Mouse (Mus musculus) retina, embryonic 14.5 days (tissue): ENCODE measurements around the gene Ipcef1.
"Not testable (repeated sequence)": the region's sequence is repeated elsewhere in the genome, so short reads cannot be mapped to it uniquely, and the experiment has no call there.

ENCODE experiments used
- DNase-seq: peaks from one replicate; pipeline ENCODE4 v3.0.0-alpha.2; 2015; ENCODE audit warnings: low spot score

The Ipcef1 gene

DNA sequence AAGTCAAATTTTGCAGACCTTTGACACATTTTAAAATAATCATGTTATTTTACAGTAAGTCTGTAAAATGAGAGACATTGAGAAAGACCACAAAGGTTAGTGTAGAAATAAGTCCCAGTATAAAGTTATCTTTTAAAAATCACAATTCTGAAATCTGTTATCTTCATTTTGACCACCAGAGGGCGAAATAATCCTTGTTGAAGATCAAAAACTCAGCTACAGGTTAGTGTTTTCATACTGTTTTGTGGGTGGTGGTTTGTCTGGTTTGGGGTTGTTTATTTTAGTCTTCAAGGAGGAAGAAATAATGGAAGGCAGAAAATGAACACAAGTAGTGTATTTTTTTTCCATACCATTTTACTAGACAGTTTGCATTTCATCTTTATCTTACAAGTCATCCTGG lies 166.8 kb downstream of the Ipcef1 start:
- DNase-seq, result peak; percentile 77

DNA sequence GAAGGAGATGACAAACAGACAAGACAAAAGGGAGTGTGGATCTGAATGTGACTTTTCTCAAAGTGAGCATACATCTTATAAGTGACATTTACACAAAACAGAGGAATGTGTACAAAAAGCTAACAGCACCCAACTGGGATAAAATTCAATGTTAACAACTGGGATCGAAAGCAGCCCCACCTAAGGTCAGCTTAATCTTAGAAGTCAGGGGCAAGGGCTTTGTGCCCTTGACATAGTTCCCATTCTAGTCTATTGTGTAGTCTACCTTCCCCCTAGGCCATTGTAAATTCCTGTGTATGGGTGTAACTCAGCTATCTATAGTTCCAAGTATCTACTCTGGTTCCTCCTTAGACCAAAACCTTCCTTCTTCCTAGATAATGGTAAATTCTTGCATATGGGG lies 170.2 kb downstream of the Ipcef1 start:
- DNase-seq, result not testable (repeated sequence)

DNA sequence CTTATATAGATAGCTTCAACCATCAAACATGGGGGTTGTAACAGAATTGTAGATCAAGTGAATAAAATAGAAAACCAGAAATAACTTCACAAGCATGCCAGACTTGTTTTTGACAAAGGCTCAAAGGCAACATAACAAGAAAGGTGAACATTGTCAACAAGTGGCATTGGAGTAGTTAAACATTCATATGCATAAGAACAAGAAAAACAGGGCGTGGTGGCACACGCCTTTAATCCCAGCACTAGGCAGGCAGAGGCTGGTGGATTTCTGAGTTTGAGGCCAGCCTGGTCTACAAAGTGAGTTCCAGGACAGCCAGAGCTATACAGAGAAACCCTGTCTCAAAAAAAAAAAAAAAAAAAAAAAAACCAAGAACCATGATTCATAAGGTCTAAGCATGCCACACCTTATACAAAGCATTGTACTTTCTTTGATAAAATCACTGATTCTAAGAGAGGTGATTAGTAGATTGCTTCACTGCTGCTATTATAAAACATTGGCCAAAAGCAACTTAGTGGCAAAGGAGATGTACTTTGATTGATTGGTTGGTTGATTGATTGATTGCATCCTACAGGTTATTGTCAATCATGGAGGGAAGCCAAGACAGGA lies 173.9 kb downstream of the Ipcef1 start:
- DNase-seq, result no peak

GRCm38 (mm10) chr10:6873917-6874316 lies 178.4 kb downstream of the Ipcef1 start:
- no peak for DNase-seq

GRCm38 (mm10) chr10:6871418-6872072 lies 180.7 kb downstream of the Ipcef1 start:
- DNase-seq, result no peak

DNA sequence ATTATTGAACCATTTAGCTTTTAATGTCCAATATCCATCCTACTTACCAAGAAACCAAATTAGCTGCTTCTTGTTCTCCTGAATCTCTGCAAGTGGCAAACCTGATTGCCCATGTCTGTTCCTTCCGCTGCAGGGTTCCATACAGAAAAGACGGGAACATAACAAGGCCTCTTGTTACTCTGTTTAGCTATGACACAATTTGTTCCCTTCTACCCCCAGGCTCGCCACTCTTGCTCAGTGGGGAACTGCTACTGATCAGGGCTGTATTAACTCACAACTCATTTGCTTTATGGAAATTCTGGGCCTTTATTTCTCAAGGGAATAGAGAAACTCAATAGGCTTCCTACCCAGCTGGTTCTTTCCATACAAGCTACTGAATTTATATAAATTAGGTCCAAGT lies 196.5 kb downstream of the Ipcef1 start:
- DNase-seq, result no peak

DNA sequence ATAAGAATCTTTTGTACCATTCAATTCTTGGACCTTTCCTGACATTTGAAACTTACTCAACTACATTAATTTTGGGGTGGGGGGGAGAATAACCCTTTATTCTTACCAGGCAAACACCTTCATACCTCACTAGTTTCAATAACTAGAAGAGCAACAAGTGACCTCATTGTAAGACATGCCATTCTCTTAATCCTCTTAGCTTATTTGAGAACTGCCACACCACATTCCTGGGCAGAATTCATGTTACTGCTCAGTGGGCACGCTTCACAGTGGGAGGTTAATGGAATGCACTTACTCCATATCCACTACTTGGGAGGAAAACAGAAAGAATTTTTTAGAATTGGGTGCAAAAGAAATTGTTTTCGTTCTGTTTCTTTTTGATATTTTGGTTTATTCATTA lies 203.4 kb downstream of the Ipcef1 start:
- peak; percentile 22 for DNase-seq

DNA sequence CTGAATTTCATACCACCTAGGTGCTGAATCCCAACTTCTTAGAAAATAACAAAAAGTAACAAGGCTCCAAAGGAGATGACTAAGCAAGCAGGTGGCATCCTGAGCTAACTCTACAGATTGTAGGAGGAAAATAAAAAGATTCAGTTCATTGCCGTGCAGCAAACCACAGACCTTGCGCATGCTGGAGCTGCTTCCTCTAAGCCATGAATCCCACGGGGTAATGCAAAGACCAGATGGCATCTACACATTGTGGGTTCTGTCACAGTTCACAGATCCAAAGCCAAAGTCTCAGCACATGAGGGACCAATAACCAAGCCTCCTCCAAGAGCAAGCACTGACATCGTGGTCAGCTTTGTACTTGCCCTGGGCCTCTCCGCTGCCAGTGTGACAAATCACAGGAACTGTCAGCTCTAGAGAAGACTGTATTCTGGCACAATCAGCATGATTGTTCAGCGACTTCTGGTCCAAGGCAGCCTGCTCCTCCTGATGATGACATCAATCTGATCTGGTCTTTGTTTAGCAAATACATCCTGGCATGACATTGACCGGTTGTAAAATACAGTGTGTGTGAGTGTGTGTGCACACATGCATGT lies 204.0 kb downstream of the Ipcef1 start:
- DNase-seq, result peak; percentile 10

- no peak for DNase-seq
Observed at GRCm38 (mm10) chr10:6846283-6846682, 206.0 kb downstream of the Ipcef1 start.

DNA sequence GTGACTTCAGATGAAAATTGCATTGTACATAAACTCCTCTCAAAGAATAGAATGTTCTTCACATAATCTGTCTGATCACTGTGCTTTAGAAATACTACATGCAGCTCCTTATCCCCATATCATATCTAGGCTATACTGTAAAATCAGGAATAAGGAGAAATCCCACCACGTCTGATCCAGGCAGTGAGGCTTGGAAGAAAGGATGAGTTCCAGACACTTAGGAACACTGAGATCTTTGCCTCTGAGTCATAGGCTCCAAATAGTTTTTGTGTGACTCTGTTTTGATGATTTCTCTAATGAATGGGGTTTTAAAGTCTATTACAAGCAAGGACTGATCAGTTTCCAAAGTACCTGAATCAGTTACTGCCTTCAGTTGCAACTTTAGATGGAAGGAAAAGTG lies 210.1 kb downstream of the Ipcef1 start:
- no peak for DNase-seq
